Comparison of ENCODE assay signal across 15 mouse cellular contexts in the genomic region with DNA sequence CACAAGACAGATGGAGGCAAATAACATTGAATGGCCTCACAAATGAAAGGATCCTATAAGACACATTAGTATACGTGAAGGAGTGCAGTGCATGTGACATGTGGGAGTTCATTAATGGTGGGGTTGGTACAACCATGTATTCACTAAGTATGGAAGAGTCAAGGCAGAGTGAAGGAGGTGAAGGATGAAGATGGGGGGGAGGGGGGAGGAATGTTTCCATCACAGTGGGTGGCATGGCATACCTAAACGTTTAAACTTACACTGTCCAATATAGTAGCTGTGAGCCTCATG.
"Had no signal": no experiment of that assay in that cellular context is flagged by ENCODE, and none has a peak within 500 bp of the region (broad histone marks: within the 10 kb centered on the region; RNA-seq: fewer than 3 reads in every experiment).

No protein-coding gene starts in this region.

- DNase-seq: kidney, postnatal 25 days; layer of hippocampus, postnatal 36 days; liver, embryonic 13.5 days; lung, adult 2 months; lung, postnatal 10 days; lung, postnatal 36 days; thymus, adult 18-20 months; thymus, postnatal 36 days had no signal

- H3K9me3 ChIP-seq: liver, embryonic 13.5 days; megakaryocyte, embryonic 14.5 days; midbrain, embryonic 10.5 days; midbrain, embryonic 13.5 days had no signal

- ATAC-seq: intestine, postnatal 0 days; midbrain, embryonic 13.5 days; midbrain, embryonic 16.5 days had no signal

- H3K4me2 ChIP-seq: liver, embryonic 13.5 days; midbrain, embryonic 13.5 days had no signal

- H3K9ac ChIP-seq: liver, embryonic 13.5 days; midbrain, embryonic 13.5 days had no signal

- H3K4me3 ChIP-seq: left cerebral cortex, adult 2 months; liver, embryonic 13.5 days; megakaryocyte, embryonic 14.5 days; midbrain, embryonic 10.5 days; midbrain, embryonic 13.5 days; myocyte had no signal

- H3K36me3 ChIP-seq: liver, embryonic 13.5 days; midbrain, embryonic 10.5 days; midbrain, embryonic 13.5 days had no signal

- H3K4me1 ChIP-seq: liver, embryonic 13.5 days; megakaryocyte, embryonic 14.5 days had no signal

- H3K27me3 ChIP-seq: liver, embryonic 13.5 days; megakaryocyte, embryonic 14.5 days; midbrain, embryonic 13.5 days had no signal

- H3K27ac ChIP-seq: left cerebral cortex, adult 2 months; liver, embryonic 13.5 days; midbrain, embryonic 10.5 days; midbrain, embryonic 13.5 days had no signal
